Mouse (Mus musculus) lung, postnatal 36 days (tissue): ENCODE measurements at regions not wholly inside any gene's neighbourhood (a gene's known extent, or its start where the extent isn't known, plus 50 kb on each side); places are given as distances from the start of the nearest gene placed in this dataset.

Experiments used
- DNase-seq: peaks from one replicate; pipeline ENCODE4 v3.0.0; 2022; ENCODE audit warnings: mixed read lengths

- no peak for DNase-seq
Observed at GRCm38 (mm10) chr2:51822976-51823375, 112.0 kb downstream of the Rbm43 start.

- peak; percentile 73 for DNase-seq
Observed at GRCm38 (mm10) chr2:51830286-51830944, 104.5 kb downstream of the Rbm43 start.

- DNase-seq: no peak
Observed at GRCm38 (mm10) chr2:51830965-51831720, 103.8 kb downstream of the Rbm43 start.

GRCm38 (mm10) chr2:51837864-51838263, 97.1 kb downstream of the Rbm43 start:
- DNase-seq: no peak

- no peak for DNase-seq
Observed at GRCm38 (mm10) chr2:51840808-51841207, 94.2 kb downstream of the Rbm43 start.

GRCm38 (mm10) chr2:51844831-51845230, 90.1 kb downstream of the Rbm43 start:
- DNase-seq: no peak

- no peak for DNase-seq
Observed at GRCm38 (mm10) chr2:51847556-51847955, 87.4 kb downstream of the Rbm43 start.

GRCm38 (mm10) chr2:51847964-51848363, 87.0 kb downstream of the Rbm43 start:
- DNase-seq: no peak

GRCm38 (mm10) chr2:51848491-51848890, 86.5 kb downstream of the Rbm43 start:
- no peak for DNase-seq

- no peak for DNase-seq
Observed at GRCm38 (mm10) chr2:51850581-51850980, 84.4 kb downstream of the Rbm43 start.

- DNase-seq: no peak
Observed at GRCm38 (mm10) chr2:51851711-51852110, 83.3 kb downstream of the Rbm43 start.

GRCm38 (mm10) chr2:51857226-51857625, 77.7 kb downstream of the Rbm43 start:
- DNase-seq: peak; percentile 9

GRCm38 (mm10) chr2:51866045-51866444, 68.9 kb downstream of the Rbm43 start:
- DNase-seq: no peak

GRCm38 (mm10) chr2:51868878-51869510, 66.0 kb downstream of the Rbm43 start:
- no peak for DNase-seq

- no peak for DNase-seq
Observed at GRCm38 (mm10) chr2:51871571-51871970, 63.4 kb downstream of the Rbm43 start.
